Mouse (Mus musculus) lung, postnatal 0 days (tissue): ENCODE results near the gene Lhfp.

Experiments
- CTCF ChIP-seq: IDR thresholded peaks from 2 replicates; pipeline ENCODE4 v1.5.1; 2016; ENCODE audit warnings: antibody characterized with exemption, mild to moderate bottlenecking
- EP300 ChIP-seq: IDR thresholded peaks from 2 replicates; pipeline ENCODE4 v1.6.1; 2016; ENCODE audit warnings: antibody characterized with exemption, mild to moderate bottlenecking, control low read depth

- TF ChIP-seq CTCF (no peak), EP300 (no peak)
These were observed 46.0 kb downstream of the Lhfp start for GRCm38 (mm10) chr3:53087156-53087805.
